Comparison of ENCODE assay signal across 12 mouse cellular contexts in genomic region chr4:123616501-123616900, GRCm38 (mm10).
A peak's percentile ranks its signal among the peaks of the same experiment; 100 is the strongest.
DNase-seq lines count a peak whose midpoint lies in the region; ATAC-seq and TF ChIP-seq lines count a peak whose summit lies in the region.
"Had no signal": no experiment of that assay in that cellular context is flagged by ENCODE, and none has a peak within 500 bp of the region (broad histone marks: within the 10 kb centered on the region; RNA-seq: fewer than 3 reads in every experiment).

No protein-coding gene starts in this region.

- 0 out of 2 replicates have a peak overlapping the region, but pooled peaks have one; percentile 13 for H3K27ac ChIP-seq in gastrocnemius, adult 2 months
- peak overlapping the region; percentile 58 for H3K27ac ChIP-seq in kidney, embryonic 16.5 days (ENCODE audit: low read length)
- peak overlapping the region; percentile 54; the same call in 1 of the 2 replicates for H3K27ac ChIP-seq in cortical plate, adult 2 months (ENCODE audit: insufficient read depth, low read length)

- no peak for DNase-seq in gastrocnemius, adult 2 months
- no peak for DNase-seq in gastrocnemius, postnatal 4 days (ENCODE audit: low spot score in 2 of 2)
- no peak for DNase-seq in kidney, postnatal 10 days
- peak; percentile 56 for DNase-seq in A20 (ENCODE audit: low read depth, low spot score)
- no peak for DNase-seq in left cerebral cortex, adult 18-20 months (ENCODE audit: low spot score in 2 of 2)
- DNase-seq: thymus, postnatal 14 days had no signal

- peaks cover 40% of the 10 kb centered on the region for H3K4me1 ChIP-seq in kidney, embryonic 16.5 days (ENCODE audit: insufficient read depth, low read length)
- H3K4me1 ChIP-seq in cortical plate, adult 2 months (ENCODE audit: control insufficient read depth, insufficient read depth, low read length) = peaks cover 14% of the 10 kb centered on the region

- H3K9me3 ChIP-seq in kidney, embryonic 16.5 days (ENCODE audit: low read length) = no peaks in the 10 kb centered on the region
- H3K9me3 ChIP-seq: midbrain, embryonic 12.5 days had no signal

- H3K27me3 ChIP-seq in kidney, embryonic 16.5 days (ENCODE audit: insufficient read depth, low read length) = no peaks in the 10 kb centered on the region
- H3K27me3 ChIP-seq: midbrain, embryonic 12.5 days had no signal

- no peak overlapping the region for H3K9ac ChIP-seq in kidney, embryonic 16.5 days (replicated peaks; ENCODE audit: low read length)
- H3K9ac ChIP-seq: midbrain, embryonic 12.5 days had no signal

- intact Hi-C loops in gastrocnemius, adult 2 months (cut with DNase I) = no loop called here

- ATAC-seq in kidney, embryonic 16.5 days (ENCODE audit: low FRiP score, low TSS enrichment) = no peak
- no peak for ATAC-seq in erythroblast, adult 5-6 weeks (replicated peaks; ENCODE audit: low FRiP score, poor library complexity, severe bottlenecking)
- ATAC-seq: activated CD4-positive, CD25-positive, alpha-beta regulatory T cell, adult 4 months; CD4-positive, CD25-positive, alpha-beta regulatory T cell, adult 4 months had no signal

- no peak overlapping the region for H3K4me2 ChIP-seq in kidney, embryonic 16.5 days (replicated peaks; ENCODE audit: low read depth, low read length)
- H3K4me2 ChIP-seq: midbrain, embryonic 12.5 days had no signal

- no peak for TF ChIP-seq POLR2A in cortical plate, adult 2 months (IDR thresholded peaks at IDR 0.05; ENCODE audit: extremely low read depth, insufficient read depth, low read length)

- no peak overlapping the region for H3K4me3 ChIP-seq in gastrocnemius, adult 2 months
- no peak overlapping the region for H3K4me3 ChIP-seq in kidney, embryonic 16.5 days (ENCODE audit: low read length)
- H3K4me3 ChIP-seq in cortical plate, adult 2 months (ENCODE audit: insufficient read depth, low read length) = no peak overlapping the region
- H3K4me3 ChIP-seq: midbrain, embryonic 12.5 days had no signal

- no peaks in the 10 kb centered on the region for H3K36me3 ChIP-seq in kidney, embryonic 16.5 days (ENCODE audit: insufficient read depth, low read length)
- H3K36me3 ChIP-seq: midbrain, embryonic 12.5 days had no signal

- no peak for TF ChIP-seq CTCF in gastrocnemius, adult 2 months (IDR thresholded peaks at IDR 0.05)
- TF ChIP-seq CTCF in cortical plate, adult 2 months (IDR thresholded peaks at IDR 0.05; ENCODE audit: extremely low read depth, insufficient read depth, low read length) = no peak
